Mouse (Mus musculus): ENCODE measurements around the gene Copg1.

DNA sequence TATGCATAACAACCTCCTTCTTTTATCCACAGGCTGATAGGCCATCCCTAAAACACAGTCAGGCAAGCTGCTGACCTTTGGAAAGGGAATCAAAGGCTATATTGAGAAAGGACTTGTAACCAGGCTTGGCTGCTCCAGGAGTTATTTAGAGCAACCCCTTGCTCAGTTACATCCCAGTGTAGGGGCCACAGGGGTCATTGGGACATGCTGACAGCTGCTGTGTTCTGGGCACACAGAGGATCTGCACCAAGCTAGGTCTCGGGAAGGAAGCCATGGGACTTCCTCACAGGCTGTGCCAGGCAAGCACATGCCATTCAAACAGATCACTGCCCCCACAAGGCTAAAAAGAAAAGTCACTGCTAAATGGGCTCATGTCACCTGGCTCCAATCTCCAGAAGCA is 14.5 kb upstream of the Copg1 start:
- no peak for TF ChIP-seq GATA1 (IDR thresholded peaks at IDR 0.05; ENCODE audit: borderline replicate concordance, low read length)
- TF ChIP-seq FLI1 (IDR thresholded peaks at IDR 0.05; ENCODE audit: low read length), result no peak

Measured in megakaryocyte, embryonic 14.5 days (primary cell).